Mouse (Mus musculus) neural tube, embryonic 12.5 days (tissue): ENCODE data around the gene Iqsec2. TPM values are rescaled to one million over a fixed set of nuclear protein-coding genes. Genes with fewer than 3 reads are reported as not detected.

Experiments
- ATAC-seq: fragments of 200-750 bp; cut with Nextera tagmentation; 2 replicates; pipeline ENCODE4 v1.8.0; 2017; ENCODE audit warnings: low read depth, mild to moderate bottlenecking, moderate TSS enrichment, moderate library complexity; ENCODE audit not compliant: low FRiP score
- H3K27ac ChIP-seq: fragments of 300-500 bp; sonication (generic); 2 replicates; pipeline ENCODE4 v1.5.1; 2016
- H3K27me3 ChIP-seq: fragments of 300-500 bp; sonication (generic); replicated peaks from 2 replicates; pipeline ENCODE4 v1.6.1; 2016; ENCODE audit warnings: mild to moderate bottlenecking
- H3K36me3 ChIP-seq: fragments of 300-500 bp; sonication (generic); 2 replicates; pipeline ENCODE4 v1.6.1; 2016; ENCODE audit warnings: mild to moderate bottlenecking
- H3K4me1 ChIP-seq: fragments of 300-500 bp; sonication (generic); 2 replicates; pipeline ENCODE4 v1.6.1; 2016
- H3K4me2 ChIP-seq: fragments of 300-500 bp; sonication (generic); replicated peaks from 2 replicates; pipeline ENCODE4 v1.6.1; 2016; ENCODE audit warnings: mild to moderate bottlenecking
- H3K4me3 ChIP-seq: fragments of 300-500 bp; sonication (generic); 2 replicates; pipeline ENCODE4 v1.5.1; 2016
- H3K9ac ChIP-seq: fragments of 300-500 bp; sonication (generic); 2 replicates; pipeline ENCODE4 v1.6.1; 2016; ENCODE audit warnings: mild to moderate bottlenecking
- H3K9me3 ChIP-seq: fragments of 300-500 bp; sonication (generic); 2 replicates; pipeline ENCODE4 v1.6.1; 2016; ENCODE audit warnings: mild to moderate bottlenecking
- WGBS: fragments of 180-500 bp; shearing (Covaris S2); methylation state at CpG from one replicate; pipeline ENCODE4 v1.1.7; 2016; 5-methylcytosine and 5-hydroxymethylcytosine counted together
- polyA plus RNA-seq: library from polyadenylated mRNA; unstranded; fragments of >200 nt; fragmentation: Nextera tagmentation; extraction: Ambion mirVana; gene quantifications from 2 replicates; pipeline ENCODE4 v1.2.1, GENCODE M21; 2016

Gene Iqsec2
- 2.6 and 3.0 TPM in 2 replicates for polyA plus RNA-seq

DNA sequence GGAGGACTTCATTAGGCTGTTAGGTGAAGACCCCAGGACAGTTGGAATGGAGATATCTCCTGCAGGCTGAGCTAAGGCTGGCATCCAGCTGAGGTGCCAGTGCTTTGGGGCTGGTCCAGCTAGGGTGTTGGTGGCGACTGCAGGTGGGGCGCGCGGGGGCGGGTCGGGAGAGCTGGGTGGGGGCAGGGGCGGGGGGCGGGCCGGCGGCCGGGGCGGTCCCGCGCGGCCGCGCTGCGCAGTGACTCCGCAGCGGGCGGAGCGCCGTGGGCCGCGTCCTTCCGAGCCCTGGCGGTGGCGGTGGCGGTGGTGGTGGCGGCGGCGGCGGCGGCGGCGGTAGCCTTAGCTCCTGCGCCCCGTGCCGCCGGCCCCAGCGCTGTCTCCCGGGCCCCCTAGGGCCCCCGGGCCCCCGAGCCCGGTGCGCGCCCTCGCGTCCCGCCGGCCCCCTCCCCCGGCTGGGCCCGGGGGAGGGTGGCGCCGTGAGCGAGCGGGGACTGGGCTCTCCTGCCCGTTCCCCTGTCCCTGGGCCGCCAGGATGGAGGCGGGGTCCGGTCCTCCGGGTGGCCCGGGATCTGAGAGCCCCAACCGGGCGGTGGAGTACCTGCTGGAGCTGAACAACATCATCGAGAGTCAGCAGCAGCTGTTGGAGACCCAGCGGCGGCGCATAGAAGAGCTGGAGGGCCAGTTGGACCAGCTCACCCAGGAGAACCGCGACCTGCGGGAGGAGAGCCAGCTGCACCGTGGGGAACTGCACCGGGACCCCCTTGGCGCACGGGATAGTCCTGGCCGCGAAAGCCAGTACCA lies at the start of gene Iqsec2:
Gene Iqsec2, plus strand, starts transcription at position 328 of the 801 bp plus-strand sequence.
- peaks cover 3% of the 10 kb centered on the region; the same call in 1 of the 2 replicates for H3K4me1 ChIP-seq
- H3K27ac ChIP-seq = no peak within 1 kb of the TSS

DNA sequence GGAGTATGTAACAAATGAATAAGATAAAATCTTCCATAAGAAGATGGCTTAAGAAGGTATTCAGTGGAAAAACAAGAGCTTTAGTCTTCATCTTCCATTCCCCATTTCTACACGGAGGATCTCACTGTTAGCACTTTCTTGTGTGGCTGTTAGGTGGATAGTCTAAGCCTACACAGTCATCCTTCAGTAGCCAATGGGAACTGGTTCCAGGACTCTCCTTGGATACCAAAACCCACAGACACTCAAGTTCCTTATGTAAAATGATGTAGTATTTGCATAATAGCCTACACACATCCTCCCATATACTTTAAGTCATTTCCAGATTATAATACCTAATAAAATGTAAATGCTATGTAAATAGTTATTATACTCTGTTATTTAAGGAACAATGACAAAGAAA lies 46.5 kb upstream of the Iqsec2 start:
- no peak overlapping the region for H3K4me2 ChIP-seq
- no peak overlapping the region for H3K4me3 ChIP-seq
- ATAC-seq = no peak
- no peak overlapping the region for H3K27ac ChIP-seq
- WGBS = 37% methylated on average over 1 of the region's 1 CpGs
- peaks cover 6% of the 10 kb centered on the region for H3K27me3 ChIP-seq
- H3K9ac ChIP-seq = no peak overlapping the region
- H3K4me1 ChIP-seq = no peaks in the 10 kb centered on the region
- H3K36me3 ChIP-seq = no peaks in the 10 kb centered on the region
- no peaks in the 10 kb centered on the region for H3K9me3 ChIP-seq

More for the DNA sequence above, at the start of gene Iqsec2:
- Histone ChIP-seq H3K4me3 (peak within 1 kb of the TSS; percentile 64), H3K4me2 (peak within 1 kb of the TSS; percentile 78), H3K9me3 (no peaks in the 10 kb centered on the region), H3K36me3 (no peaks in the 10 kb centered on the region), H3K9ac (peak within 1 kb of the TSS; percentile 59), H3K27me3 (peaks cover 56% of the 10 kb centered on the region)
- peak; percentile 67 for ATAC-seq
- 10% methylated on average over 53 of the region's 78 CpGs for WGBS

DNA sequence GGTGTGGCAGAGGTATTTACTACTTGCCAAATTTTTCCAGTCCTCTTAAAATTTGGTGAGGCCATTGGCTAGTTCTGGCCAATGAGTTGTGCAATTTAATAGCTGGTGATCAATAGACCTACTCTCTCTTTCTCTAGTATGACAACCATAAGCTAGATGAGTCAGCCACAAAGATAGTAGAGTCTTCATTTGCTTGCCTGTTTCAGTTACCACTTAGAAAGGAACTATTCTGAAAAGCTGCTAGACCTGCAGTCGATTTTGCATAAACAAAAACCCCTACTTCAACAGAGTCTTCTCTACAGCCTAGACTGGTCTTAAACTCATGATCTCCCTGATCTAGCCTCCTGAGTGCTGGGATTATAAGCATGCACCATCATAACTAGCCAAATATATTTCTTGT lies 22.4 kb upstream of the Iqsec2 start:
- Histone ChIP-seq H3K27me3 (peaks cover 4% of the 10 kb centered on the region; the same call in 1 of the 2 replicates), H3K4me3 (no peak overlapping the region)
- 73% methylated on average over 1 of the region's 1 CpGs for WGBS

DNA sequence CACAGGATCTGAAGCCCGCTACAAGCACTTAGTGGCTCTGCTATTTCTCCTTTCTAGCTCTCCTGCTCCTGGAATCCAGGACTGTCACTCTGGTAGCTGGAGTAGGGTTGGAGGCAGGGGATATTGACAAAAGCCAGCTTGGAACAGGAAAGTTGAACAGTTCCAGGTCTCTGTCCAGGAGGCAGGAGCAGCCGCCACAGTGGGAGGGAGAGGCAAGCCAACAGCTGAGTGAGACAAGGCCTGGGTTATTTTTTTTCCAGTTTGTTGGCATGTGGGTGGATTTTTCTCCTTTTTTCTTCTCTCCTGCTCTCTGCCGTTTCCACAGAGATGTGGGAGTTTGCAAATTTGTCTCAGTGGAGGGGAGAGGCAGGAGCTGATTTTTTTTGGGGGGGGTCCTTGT lies 13.3 kb upstream of the Iqsec2 start:
- Histone ChIP-seq H3K9ac (no peak overlapping the region), H3K4me2 (no peak overlapping the region), H3K4me3 (no peak overlapping the region), H3K4me1 (no peaks in the 10 kb centered on the region), H3K36me3 (no peaks in the 10 kb centered on the region), H3K27ac (no peak overlapping the region), H3K27me3 (peaks cover 27% of the 10 kb centered on the region), H3K9me3 (no peaks in the 10 kb centered on the region)
- WGBS = 82% methylated on average over 3 of the region's 3 CpGs
- ATAC-seq = no peak

More for the DNA sequence above, 22.4 kb upstream of the Iqsec2 start:
- H3K4me1 ChIP-seq = no peaks in the 10 kb centered on the region
- H3K9me3 ChIP-seq = no peaks in the 10 kb centered on the region
- H3K36me3 ChIP-seq = no peaks in the 10 kb centered on the region
- no peak overlapping the region for H3K4me2 ChIP-seq
- H3K9ac ChIP-seq = no peak overlapping the region
- ATAC-seq = no peak
- H3K27ac ChIP-seq = no peak overlapping the region

DNA sequence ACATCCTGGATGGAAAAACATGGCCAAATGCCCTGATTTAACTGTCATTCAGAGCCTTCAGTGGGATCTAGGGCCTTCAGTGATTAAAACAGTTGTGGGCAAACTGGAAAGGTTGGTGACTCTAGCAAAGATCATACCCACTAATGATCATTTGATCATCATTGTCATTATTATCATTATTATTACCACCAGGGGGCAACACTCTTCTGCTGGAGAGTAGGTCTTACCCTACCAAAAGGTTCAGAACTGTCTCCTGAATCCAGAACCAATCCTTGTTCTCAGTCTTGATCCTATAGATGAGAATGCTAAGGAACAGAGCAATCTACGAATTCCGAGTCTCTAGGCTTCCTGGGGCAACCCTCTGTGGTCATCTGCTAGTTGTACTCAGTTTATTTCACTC lies 12.0 kb upstream of the Iqsec2 start:
- Histone ChIP-seq H3K9ac (no peak overlapping the region), H3K9me3 (no peaks in the 10 kb centered on the region), H3K4me3 (no peak overlapping the region), H3K4me2 (no peak overlapping the region), H3K36me3 (no peaks in the 10 kb centered on the region), H3K27me3 (peaks cover 35% of the 10 kb centered on the region), H3K4me1 (no peaks in the 10 kb centered on the region), H3K27ac (no peak overlapping the region)
- ATAC-seq = no peak
- WGBS = 87% methylated on average over 2 of the region's 2 CpGs

DNA sequence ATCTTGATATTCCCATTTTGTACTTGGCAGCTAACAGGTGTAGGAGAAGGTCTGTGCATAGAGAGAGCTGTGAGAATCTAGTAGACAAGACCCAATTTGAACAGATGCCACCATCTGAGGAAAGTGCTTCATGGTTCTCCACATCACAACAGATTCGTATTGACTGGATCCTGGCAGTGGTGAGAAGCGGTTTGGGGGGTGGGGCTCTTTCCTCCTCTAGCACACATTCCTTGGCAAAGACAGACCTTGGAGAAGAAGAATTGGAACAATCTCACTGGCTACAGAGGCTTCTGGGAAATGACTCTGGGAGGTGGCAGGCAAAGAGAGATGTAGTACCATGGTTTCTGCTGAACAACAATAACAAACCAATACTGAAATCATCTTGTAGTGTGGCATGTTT lies 8.9 kb upstream of the Iqsec2 start:
- H3K27me3 ChIP-seq = peaks cover 33% of the 10 kb centered on the region
- WGBS = 82% methylated on average over 2 of the region's 2 CpGs
- no peak overlapping the region for H3K27ac ChIP-seq

DNA sequence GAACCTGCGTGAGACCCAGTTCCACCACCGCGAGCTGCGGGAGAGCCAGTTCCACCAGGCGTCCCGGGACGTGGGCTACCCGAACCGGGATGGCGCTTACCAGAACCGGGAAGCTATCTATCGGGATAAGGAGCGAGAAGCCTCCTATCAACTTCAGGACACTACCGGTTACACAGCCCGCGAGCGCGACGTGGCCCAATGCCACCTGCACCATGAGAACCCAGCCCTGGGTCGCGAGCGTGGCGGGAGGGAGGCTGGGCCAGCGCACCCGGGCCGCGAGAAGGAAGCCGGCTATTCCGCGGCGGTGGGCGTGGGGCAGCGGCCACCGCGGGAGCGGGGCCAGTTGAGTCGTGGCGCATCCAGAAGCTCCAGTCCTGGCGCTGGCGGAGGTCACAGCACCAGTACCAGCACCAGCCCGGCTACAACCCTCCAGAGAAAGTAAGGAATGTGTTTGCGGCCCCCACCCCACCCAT lies 710 bp downstream of the Iqsec2 start:
- Histone ChIP-seq H3K9me3 (no peaks in the 10 kb centered on the region), H3K27ac (no peak overlapping the region), H3K4me1 (peaks cover 3% of the 10 kb centered on the region; the same call in 1 of the 2 replicates), H3K4me3 (peak overlapping the region; percentile 64), H3K4me2 (peak overlapping the region; percentile 78), H3K9ac (peak overlapping the region; percentile 59), H3K27me3 (peaks cover 55% of the 10 kb centered on the region), H3K36me3 (no peaks in the 10 kb centered on the region)
- no peak for ATAC-seq
- 18% methylated on average over 42 of the region's 42 CpGs for WGBS

More for the DNA sequence above, 8.9 kb upstream of the Iqsec2 start:
- Histone ChIP-seq H3K4me1 (no peaks in the 10 kb centered on the region), H3K9ac (no peak overlapping the region), H3K9me3 (no peaks in the 10 kb centered on the region), H3K4me3 (no peak overlapping the region), H3K4me2 (no peak overlapping the region), H3K36me3 (no peaks in the 10 kb centered on the region)
- ATAC-seq = no peak

DNA sequence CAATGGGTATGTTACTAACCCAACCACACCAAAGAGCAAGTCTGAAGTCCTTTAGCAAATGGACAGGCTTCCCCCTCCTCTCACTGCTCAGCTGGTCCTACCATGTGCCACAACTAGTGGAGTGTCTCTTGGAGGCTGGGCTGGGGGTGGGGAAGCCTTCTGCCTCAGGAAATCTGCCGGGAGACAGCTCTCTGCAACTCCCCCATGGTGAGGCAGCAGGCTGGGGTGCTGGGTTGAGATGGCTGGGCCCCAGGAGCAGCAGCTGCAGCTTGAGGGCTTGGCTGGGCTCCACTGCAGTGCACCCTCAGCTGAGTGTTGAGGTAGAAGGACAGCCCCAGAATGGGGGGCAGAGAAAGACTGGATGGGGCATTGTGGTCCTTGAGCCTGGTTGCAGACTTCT lies 2.1 kb downstream of the Iqsec2 start:
- WGBS = 36% methylated on average over 1 of the region's 1 CpGs
- H3K9me3 ChIP-seq = no peaks in the 10 kb centered on the region
- peaks cover 3% of the 10 kb centered on the region; the same call in 1 of the 2 replicates for H3K4me1 ChIP-seq
- peaks cover 53% of the 10 kb centered on the region for H3K27me3 ChIP-seq
- H3K4me2 ChIP-seq = peak overlapping the region; percentile 78
- ATAC-seq = no peak
- no peak overlapping the region for H3K27ac ChIP-seq
- no peak overlapping the region for H3K4me3 ChIP-seq
- no peaks in the 10 kb centered on the region for H3K36me3 ChIP-seq
- no peak overlapping the region for H3K9ac ChIP-seq

DNA sequence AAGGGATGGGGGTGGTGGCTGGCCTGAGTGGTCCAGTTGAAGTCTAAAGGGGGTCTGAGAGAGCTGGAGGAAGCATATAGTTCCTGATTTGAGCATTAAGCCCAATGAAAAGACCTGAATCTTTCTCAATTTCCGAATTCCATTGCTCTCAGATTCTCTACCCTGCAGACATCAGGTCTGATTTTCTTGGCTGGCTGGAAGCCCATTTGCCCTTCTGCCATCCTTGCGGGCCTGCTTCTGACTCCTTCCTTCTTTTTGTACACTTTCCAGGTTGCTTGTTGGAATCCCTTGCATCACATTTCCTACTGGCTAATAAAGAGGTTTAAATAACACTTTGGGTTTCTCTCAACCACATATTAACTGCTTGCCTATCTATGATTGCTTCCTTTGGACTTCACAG lies 2.6 kb downstream of the Iqsec2 start:
- peaks cover 53% of the 10 kb centered on the region for H3K27me3 ChIP-seq
- no peak overlapping the region for H3K27ac ChIP-seq
- WGBS = 83% methylated on average over 2 of the region's 2 CpGs
- H3K4me2 ChIP-seq = no peak overlapping the region
- peaks cover 3% of the 10 kb centered on the region; the same call in 1 of the 2 replicates for H3K4me1 ChIP-seq
- H3K4me3 ChIP-seq = no peak overlapping the region
- H3K9ac ChIP-seq = no peak overlapping the region
- ATAC-seq = no peak
- H3K9me3 ChIP-seq = no peaks in the 10 kb centered on the region
- H3K36me3 ChIP-seq = no peaks in the 10 kb centered on the region

DNA sequence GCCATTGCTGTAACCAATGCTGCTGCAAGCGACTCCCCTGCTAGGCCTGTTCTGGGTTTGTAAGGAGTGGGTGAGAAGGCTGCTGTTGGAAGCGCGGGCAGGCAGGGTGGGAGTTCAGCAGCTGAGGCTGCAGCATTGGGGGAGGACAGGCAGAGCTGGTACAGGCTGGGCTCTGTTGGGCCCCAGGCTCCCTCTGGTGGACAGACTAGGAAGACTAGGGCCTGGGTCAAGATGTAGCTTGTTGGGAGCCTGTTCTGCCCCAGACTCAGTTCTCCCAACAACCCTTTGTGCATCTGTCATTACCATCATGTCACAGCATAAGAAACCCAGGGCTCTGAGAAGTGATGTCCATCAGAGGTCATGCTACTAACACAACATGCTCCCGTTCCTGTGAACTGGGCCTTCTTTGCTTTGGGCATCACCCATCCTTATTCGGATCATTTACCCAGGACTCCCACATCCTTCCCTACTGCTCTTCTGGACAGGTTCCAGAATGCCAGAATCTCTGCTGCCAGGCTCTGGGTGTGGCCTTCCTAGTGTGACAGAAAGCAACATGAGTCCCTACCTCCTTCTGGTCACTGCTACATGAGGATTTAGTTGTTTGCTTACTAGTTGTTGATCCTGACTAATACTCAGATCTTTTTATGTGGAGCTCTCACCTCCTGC lies 3.5 kb downstream of the Iqsec2 start:
- peak; percentile 81 for ATAC-seq
- Histone ChIP-seq H3K4me3 (no peak overlapping the region), H3K9ac (no peak overlapping the region), H3K36me3 (no peaks in the 10 kb centered on the region), H3K4me2 (no peak overlapping the region), H3K4me1 (peaks cover 3% of the 10 kb centered on the region; the same call in 1 of the 2 replicates), H3K27ac (no peak overlapping the region), H3K9me3 (no peaks in the 10 kb centered on the region), H3K27me3 (peaks cover 51% of the 10 kb centered on the region)
- WGBS = 40% methylated on average over 5 of the region's 5 CpGs

DNA sequence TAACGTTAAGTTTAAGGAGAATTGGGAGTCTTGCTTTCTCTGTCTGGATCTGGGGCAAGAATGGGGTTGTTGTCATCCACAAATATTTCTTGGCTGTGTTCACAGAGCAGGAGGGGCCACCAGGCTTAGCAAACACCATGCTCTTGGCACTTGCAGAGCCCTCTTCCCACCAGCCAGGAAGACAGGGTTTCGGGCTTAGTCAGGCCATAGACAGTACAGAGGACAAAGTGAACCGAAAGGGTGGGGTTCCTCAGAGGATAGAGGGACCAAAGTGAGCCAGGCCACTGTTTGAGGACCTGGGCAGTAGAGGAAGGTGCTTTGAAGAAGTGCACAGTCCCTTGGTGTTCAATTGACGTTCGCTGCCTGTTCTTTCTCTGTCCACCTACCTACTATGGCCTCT lies 4.6 kb downstream of the Iqsec2 start:
- no peaks in the 10 kb centered on the region for H3K36me3 ChIP-seq
- no peak overlapping the region for H3K4me2 ChIP-seq
- 82% methylated on average over 5 of the region's 5 CpGs for WGBS
- H3K9me3 ChIP-seq = no peaks in the 10 kb centered on the region
- no peak overlapping the region for H3K4me3 ChIP-seq
- no peak for ATAC-seq
- H3K27me3 ChIP-seq = peaks cover 43% of the 10 kb centered on the region
- no peak overlapping the region for H3K9ac ChIP-seq
- no peak overlapping the region for H3K27ac ChIP-seq
- H3K4me1 ChIP-seq = peaks cover 3% of the 10 kb centered on the region; the same call in 1 of the 2 replicates

DNA sequence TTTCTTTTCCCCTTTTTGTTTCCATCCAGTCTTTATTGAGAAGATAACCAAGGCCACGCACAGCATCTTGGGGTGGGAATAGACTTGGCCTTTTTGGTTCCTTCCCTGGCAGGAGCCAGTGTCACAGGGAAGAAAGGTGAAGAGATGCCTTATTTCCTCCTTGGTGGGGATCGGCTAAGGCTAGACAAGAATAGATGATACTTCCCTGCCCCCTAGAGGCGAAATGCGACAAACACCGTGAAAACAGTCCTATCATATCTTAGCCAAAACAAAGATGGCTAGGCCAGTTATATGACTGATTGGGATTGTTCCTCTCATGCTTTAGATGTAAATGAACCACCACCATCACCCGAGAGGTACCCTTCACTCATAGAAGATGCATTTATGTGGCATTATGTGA lies 7.6 kb downstream of the Iqsec2 start:
- H3K4me2 ChIP-seq = no peak overlapping the region
- H3K9ac ChIP-seq = no peak overlapping the region
- no peaks in the 10 kb centered on the region for H3K9me3 ChIP-seq
- peaks cover 25% of the 10 kb centered on the region for H3K27me3 ChIP-seq
- H3K4me1 ChIP-seq = no peaks in the 10 kb centered on the region
- no peak overlapping the region for H3K27ac ChIP-seq
- H3K36me3 ChIP-seq = no peaks in the 10 kb centered on the region
- 14% methylated on average over 6 of the region's 6 CpGs for WGBS
- ATAC-seq = no peak
- no peak overlapping the region for H3K4me3 ChIP-seq
